In genomic region chr6:52315441-52316412, GRCm38 (mm10) we compare ENCODE assay signal across 10 mouse cellular contexts. TPM values are rescaled to one million over a fixed set of nuclear protein-coding genes. Genes with fewer than 3 reads are reported as not detected.
DNase-seq lines count a peak whose midpoint lies in the region; ATAC-seq lines count a peak whose summit lies in the region.
"Had no signal": no experiment of that assay in that cellular context is flagged by ENCODE, and none has a peak within 500 bp of the region (broad histone marks: within the 10 kb centered on the region; RNA-seq: fewer than 3 reads in every experiment).

No protein-coding gene starts in this region.

- H3K4me1 ChIP-seq in kidney, embryonic 15.5 days, result peaks cover 33% of the 10 kb centered on the region
- H3K4me1 ChIP-seq in hindbrain, embryonic 14.5 days (replicated peaks; ENCODE audit: control insufficient read depth, insufficient read depth, low read length), result 0 out of 2 replicates have a peak, but pooled peaks cover 3% of the 10 kb centered on the region
- H3K4me1 ChIP-seq in midbrain, embryonic 15.5 days, result peaks cover 13% of the 10 kb centered on the region

- no peak overlapping the region for H3K27ac ChIP-seq in kidney, embryonic 15.5 days
- H3K27ac ChIP-seq in hindbrain, embryonic 14.5 days, result peak overlapping the region; percentile 61
- H3K27ac ChIP-seq in midbrain, embryonic 15.5 days, result no peak overlapping the region

- peaks cover 99% of the 10 kb centered on the region for H3K27me3 ChIP-seq in kidney, embryonic 15.5 days
- peaks cover 96% of the 10 kb centered on the region for H3K27me3 ChIP-seq in hindbrain, embryonic 14.5 days (ENCODE audit: control insufficient read depth, insufficient read depth, low read length)
- peaks cover 96% of the 10 kb centered on the region for H3K27me3 ChIP-seq in midbrain, embryonic 15.5 days (replicated peaks)

- peak overlapping the region; percentile 41 for H3K4me3 ChIP-seq in kidney, embryonic 15.5 days (replicated peaks)
- peak overlapping the region; percentile 25 for H3K4me3 ChIP-seq in hindbrain, embryonic 14.5 days (replicated peaks; ENCODE audit: low read length)
- 0 out of 2 replicates have a peak overlapping the region, but pooled peaks have one; percentile 15 for H3K4me3 ChIP-seq in midbrain, embryonic 15.5 days

- no peaks in the 10 kb centered on the region for H3K9me3 ChIP-seq in kidney, embryonic 15.5 days (replicated peaks)
- H3K9me3 ChIP-seq in hindbrain, embryonic 14.5 days (ENCODE audit: control insufficient read depth, low read length), result no peaks in the 10 kb centered on the region
- H3K9me3 ChIP-seq in midbrain, embryonic 15.5 days, result no peaks in the 10 kb centered on the region

- no peak for ATAC-seq in kidney, embryonic 15.5 days (replicated peaks; ENCODE audit: low FRiP score)
- no peak for ATAC-seq in hindbrain, embryonic 14.5 days (ENCODE audit: low FRiP score)
- no peak for ATAC-seq in midbrain, embryonic 15.5 days (replicated peaks)

- peak overlapping the region; percentile 69 for H3K4me2 ChIP-seq in kidney, embryonic 15.5 days
- H3K4me2 ChIP-seq in hindbrain, embryonic 14.5 days (replicated peaks), result peak overlapping the region; percentile 45
- H3K4me2 ChIP-seq in midbrain, embryonic 15.5 days, result peak overlapping the region; percentile 43; the same call in 1 of the 2 replicates

- no peak overlapping the region for H3K9ac ChIP-seq in kidney, embryonic 15.5 days
- 0 out of 2 replicates have a peak overlapping the region, but pooled peaks have one; percentile 31 for H3K9ac ChIP-seq in hindbrain, embryonic 14.5 days
- H3K9ac ChIP-seq in midbrain, embryonic 15.5 days, result no peak overlapping the region

- peak; percentile 11 to 14 for DNase-seq in cerebellum, postnatal 14 days
- DNase-seq in cerebellum, postnatal 25 days, result no peak
- DNase-seq in kidney, adult 18-20 months, result no peak
- no peak for DNase-seq in hindbrain, embryonic 14.5 days (ENCODE audit: low spot score)
- no peak for DNase-seq in ovary, postnatal 10 days (ENCODE audit: low spot score)
- DNase-seq in layer of hippocampus, postnatal 36 days, result no peak

- 6% methylated on average over 27 of the region's 27 CpGs for WGBS in kidney, embryonic 15.5 days
- 2% methylated on average over 27 of the region's 27 CpGs for WGBS in hindbrain, embryonic 14.5 days
- WGBS in midbrain, embryonic 15.5 days, result 2% methylated on average over 27 of the region's 27 CpGs

- H3K36me3 ChIP-seq in kidney, embryonic 15.5 days, result no peaks in the 10 kb centered on the region
- H3K36me3 ChIP-seq in hindbrain, embryonic 14.5 days (replicated peaks; ENCODE audit: control insufficient read depth, insufficient read depth), result no peaks in the 10 kb centered on the region
- no peaks in the 10 kb centered on the region for H3K36me3 ChIP-seq in midbrain, embryonic 15.5 days (replicated peaks)

RNA-seq across cellular contexts. Expression of gene Evx1, which starts 2.4 kb away (rescaled TPM):
- 0.14 TPM in 1 of 2 replicates, not detected in the other for polyA plus RNA-seq in kidney, embryonic 15.5 days (2015; fragmentation: Nextera tagmentation; extraction: Ambion mirVana)
- polyA plus RNA-seq in hindbrain, embryonic 14.5 days (2014; fragmentation: Nextera tagmentation; extraction: Ambion mirVana), result 3.4 and 4.1 TPM in 2 replicates
- polyA plus RNA-seq in midbrain, embryonic 15.5 days (2015; fragmentation: Nextera tagmentation; extraction: Ambion mirVana), result 0.97 and 1.6 TPM in 2 replicates
- not detected for total RNA-seq in layer of hippocampus, postnatal 36 days (2021)
- total RNA-seq: hematopoietic stem cell, adult 5-6 weeks; left cerebral cortex, postnatal 10 days had no signal

RNA-seq across cellular contexts. Expression of gene Hoxa13, which starts 55.0 kb away (rescaled TPM):
- 0.13 and 0.43 TPM in 2 replicates for polyA plus RNA-seq in kidney, embryonic 15.5 days (2015; fragmentation: Nextera tagmentation; extraction: Ambion mirVana)
- not detected in 2 replicates for polyA plus RNA-seq in hindbrain, embryonic 14.5 days (2014; fragmentation: Nextera tagmentation; extraction: Ambion mirVana)
- not detected in 2 replicates for polyA plus RNA-seq in midbrain, embryonic 15.5 days (2015; fragmentation: Nextera tagmentation; extraction: Ambion mirVana)
- not detected for total RNA-seq in layer of hippocampus, postnatal 36 days (2021)
- total RNA-seq: hematopoietic stem cell, adult 5-6 weeks; left cerebral cortex, postnatal 10 days had no signal

Comparison
In these comparisons a context has a peak if more than half of its experiments do, and no peak if none do; other contexts are left out.
1. DNase-seq: peak in cerebellum, postnatal 14 days (2 of 2); none in cerebellum, postnatal 25 days (0 of 2), kidney, adult 18-20 months (single experiment), hindbrain, embryonic 14.5 days (single experiment), ovary, postnatal 10 days (single experiment) and layer of hippocampus, postnatal 36 days (0 of 2).
2. Peak in every context shown above with its lines, with median percentiles within 50 percentile points of each other: H3K4me2 ChIP-seq and H3K4me3 ChIP-seq.